Mouse (Mus musculus): Measurements from ENCODE around the gene Sh3rf3. TPM values are rescaled to one million over a fixed set of nuclear protein-coding genes. Genes with fewer than 3 reads are reported as not detected.

Gene Sh3rf3
- 1 to 10 TPM; 2.6 to 3.2 TPM for total RNA-seq (2021)
- long read RNA-seq, experiment 1: 0 reads
- long read RNA-seq, experiment 2, partial matches to known transcripts: 1 of 1 reads
- long read RNA-seq, experiment 2, other reads (novel, unspliced or antisense): 0 of 1 reads

DNA sequence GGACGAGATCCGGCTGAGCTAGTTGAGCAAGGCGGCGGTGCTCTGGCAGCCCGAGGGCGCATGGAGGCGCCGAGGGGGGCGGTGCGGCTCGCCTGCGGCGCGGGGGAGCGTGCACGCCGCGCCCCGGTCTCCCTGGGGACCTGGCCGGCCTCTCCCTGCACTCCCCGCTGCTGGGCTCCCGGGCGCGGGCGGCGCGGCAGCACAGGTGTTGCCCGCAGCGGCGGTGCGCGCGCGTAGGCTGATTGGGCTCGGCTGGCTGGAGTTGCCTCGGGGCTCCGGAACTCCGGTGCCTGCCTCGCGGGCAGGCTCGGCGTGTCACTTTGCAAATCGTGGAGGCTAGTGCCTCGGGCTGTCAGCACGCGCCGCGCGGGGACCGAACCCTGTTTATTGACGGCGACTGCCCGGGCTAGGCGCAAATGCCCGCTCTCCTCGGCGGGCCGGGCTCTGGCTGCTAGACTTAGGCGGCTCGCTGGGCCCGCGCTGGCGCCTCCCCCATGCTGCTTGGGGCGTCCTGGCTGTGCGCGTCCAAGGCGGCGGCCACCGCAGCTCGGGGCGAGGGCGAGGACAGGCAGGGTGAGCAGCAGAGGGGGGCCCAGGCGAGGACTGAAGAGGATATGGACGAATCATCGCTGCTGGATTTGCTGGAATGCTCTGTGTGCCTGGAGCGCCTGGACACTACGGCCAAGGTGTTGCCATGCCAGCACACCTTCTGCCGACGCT lies at the start of gene Sh3rf3:
Gene Sh3rf3, plus strand, starts transcription at position 279 of the 720 bp plus-strand sequence.
- peak; percentile 57 for DNase-seq

DNA sequence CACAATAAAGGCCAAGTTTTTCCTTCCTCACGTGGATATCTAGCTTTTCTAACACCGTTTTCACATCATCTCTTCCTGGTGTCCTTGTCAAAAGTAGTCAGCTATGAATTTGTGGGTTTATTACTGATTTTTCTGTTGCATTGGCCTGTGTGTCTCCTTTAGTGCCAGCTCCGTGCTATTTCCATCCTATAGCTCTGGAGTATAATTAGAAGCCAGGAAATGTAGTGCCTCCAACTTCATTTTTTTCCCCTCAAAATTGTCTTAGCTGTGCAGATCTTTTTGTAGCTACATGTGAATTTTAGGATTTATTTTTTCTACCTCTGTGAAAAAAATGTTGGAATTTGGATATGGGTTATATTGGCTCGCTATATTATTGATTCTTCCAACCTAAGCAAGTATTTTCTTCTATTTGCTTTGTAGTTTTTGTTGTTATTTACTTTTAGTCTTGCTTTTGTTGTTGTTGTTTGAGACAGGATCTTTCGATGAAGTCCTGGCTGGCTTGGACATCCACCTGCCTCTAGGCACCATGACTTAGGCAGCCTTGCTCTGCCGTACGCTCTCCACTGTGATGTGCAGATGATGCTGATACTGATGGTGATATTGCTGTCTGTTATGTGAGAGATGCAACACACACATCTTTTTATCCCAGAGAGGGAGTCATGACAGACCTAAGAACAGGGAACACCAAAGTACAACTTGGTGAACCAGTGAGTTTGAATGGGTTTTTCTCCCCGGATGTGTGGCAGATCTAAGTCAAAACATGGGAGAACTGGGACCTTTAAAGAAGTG lies 24.5 kb upstream of the Sh3rf3 start:
- DNase-seq: no peak

DNA sequence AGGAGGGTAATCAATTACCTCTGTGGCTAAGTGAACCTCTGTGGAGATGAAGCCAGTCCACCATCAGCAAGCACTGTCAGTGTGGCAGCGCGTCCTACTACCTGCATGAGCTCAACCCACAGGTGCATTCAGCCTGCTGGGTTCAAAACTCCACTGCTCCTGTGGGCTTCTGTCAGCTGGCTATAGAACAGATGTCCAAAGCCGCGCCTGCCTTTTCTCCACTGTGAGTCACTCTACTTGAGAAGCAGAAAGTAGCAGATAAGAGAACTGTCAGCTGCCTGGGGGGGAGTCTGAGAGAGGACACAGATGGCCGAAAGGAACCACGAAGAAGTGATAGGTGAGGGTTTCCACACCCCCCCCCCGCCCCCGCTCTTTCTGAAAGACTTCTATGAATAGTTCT lies 15.6 kb upstream of the Sh3rf3 start:
- DNase-seq: no peak

DNA sequence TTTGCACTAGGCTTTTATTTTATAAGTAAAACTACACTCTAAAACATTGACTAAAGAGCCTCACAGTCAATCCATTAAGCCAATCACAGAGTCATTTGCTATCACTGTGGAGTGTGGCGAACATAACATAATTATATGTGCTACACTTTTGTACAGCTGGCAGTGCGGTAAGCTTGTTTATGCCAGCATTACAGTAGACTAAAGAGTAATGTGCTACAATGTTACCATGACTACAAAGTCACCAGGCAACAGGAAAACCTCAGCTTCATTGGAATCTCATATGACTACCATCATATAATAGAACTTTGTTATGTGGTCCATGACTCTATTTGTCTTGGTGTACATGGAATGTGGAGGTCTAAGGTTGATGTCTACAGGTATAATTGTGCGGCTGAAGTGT lies 15.0 kb upstream of the Sh3rf3 start:
- DNase-seq: no peak

GRCm38 (mm10) chr10:58800996-58801433 lies 12.1 kb upstream of the Sh3rf3 start:
- DNase-seq: no peak

- DNase-seq: no peak
Measured at GRCm38 (mm10) chr10:58802391-58802790, 10.8 kb upstream of the Sh3rf3 start.

DNA sequence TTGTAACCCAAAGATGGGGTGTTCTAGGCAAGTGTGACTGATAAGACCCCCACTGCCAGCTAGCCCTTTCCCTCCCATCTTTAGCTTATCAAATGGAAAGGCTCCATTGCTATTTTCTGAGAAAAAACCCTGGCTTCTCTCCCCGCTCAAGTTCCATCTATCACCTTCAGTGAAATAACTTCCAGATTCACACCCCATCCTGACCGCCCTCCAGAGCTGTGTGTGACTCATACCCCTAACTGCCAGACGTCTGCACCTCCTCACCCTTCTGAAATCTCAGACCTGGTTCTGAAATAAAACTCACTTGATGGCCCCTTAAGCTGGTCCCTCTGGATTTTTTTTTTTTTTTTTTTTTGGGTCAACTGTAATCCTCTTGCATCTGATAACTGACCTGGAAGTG lies 5.2 kb upstream of the Sh3rf3 start:
- no peak for DNase-seq

- DNase-seq: no peak
Measured at GRCm38 (mm10) chr10:58810181-58810580, 3.0 kb upstream of the Sh3rf3 start.

DNA sequence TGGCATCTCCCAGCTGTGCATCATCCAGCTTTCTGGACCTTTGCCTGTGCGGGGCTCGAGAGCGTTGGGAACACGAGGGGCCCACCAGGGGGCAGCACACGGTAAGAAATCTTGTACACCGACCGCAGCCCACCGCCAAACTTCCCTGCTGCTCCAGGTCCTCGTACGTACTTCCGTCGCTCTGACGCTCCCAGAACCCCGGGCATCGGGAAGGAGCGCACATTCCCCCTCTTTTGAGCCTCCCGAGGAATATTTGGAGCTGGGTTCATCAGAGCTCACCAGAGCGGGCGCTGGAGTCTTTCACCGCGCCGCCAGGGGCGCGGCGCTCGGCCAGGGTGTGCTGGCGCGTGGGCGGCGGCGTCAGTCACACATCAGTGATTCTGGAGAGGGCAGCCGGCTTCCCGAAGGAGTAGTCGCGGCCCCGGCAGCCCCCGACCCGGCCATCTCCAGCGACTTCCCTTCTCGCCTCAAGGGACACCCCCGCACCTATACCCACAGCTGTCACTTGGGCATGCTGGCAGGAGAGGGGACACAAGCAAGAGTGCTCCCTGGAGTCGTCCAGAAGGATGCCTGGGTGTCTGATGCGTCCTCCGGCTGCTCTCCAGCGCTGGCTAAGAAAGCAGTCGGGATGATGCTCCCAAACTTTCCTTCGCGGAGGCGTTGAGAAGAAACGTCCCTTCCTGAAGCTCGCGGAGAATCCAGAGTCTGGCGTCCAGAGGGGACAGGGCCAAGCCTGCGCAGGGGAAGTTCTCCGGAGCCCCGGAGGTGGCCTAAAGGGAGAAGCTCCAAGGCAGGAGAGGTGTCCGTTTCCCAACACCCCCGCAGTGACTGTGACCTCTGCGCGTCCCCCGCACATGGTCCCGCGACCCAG lies 714 bp upstream of the Sh3rf3 start:
- peak; percentile 94 for DNase-seq

- peak; percentile 25 for DNase-seq
Measured at GRCm38 (mm10) chr10:58813801-58814191, 637 bp downstream of the Sh3rf3 start.

- DNase-seq: no peak
Measured at GRCm38 (mm10) chr10:58814486-58814885, 1.3 kb downstream of the Sh3rf3 start.

- DNase-seq: no peak
Measured at GRCm38 (mm10) chr10:58824016-58824568, 10.9 kb downstream of the Sh3rf3 start.

GRCm38 (mm10) chr10:58829251-58830111 lies 16.3 kb downstream of the Sh3rf3 start:
- DNase-seq: no peak

GRCm38 (mm10) chr10:58833146-58833545 lies 20.0 kb downstream of the Sh3rf3 start:
- no peak for DNase-seq

GRCm38 (mm10) chr10:58833741-58834178 lies 20.6 kb downstream of the Sh3rf3 start:
- no peak for DNase-seq

DNA sequence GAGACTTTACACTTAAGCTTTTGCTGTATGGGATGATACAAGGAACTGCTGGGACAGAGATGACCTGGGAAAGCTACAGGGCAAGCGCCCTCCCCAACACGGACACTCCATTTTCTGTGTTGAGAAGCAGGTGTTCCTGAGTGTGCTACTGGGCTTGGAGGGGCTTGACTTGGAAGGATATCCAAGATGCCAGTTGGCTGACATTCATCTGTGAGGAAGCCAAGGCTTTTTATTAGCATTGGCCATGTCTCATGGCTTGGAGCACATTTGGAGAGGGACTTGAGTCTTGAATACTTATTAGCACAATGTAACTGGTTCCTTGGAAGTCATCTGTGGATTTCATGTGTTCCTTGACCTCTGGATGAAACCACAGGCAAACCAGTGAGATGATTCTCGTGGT lies 23.2 kb downstream of the Sh3rf3 start:
- DNase-seq: no peak

- no peak for DNase-seq
Measured at GRCm38 (mm10) chr10:58837504-58837903, 24.3 kb downstream of the Sh3rf3 start.

DNA sequence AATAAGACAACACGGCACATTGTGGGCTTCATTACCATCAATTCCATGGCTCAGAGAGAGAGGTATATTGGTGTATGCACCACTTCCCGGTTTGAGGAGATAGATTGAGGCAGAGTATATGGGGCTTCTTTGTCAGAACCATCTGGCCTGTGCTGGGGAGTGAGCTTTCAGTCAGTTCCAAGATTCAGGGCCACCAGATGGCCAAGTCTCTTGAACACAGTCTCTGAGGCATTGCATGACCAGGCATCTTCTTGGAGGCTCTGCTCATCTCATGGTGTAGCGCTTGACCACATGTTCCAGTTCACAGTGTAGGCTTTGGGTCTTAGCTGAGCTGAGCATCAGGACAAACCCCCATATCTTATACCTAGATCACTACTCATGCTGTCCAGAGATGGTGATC lies 28.8 kb downstream of the Sh3rf3 start:
- DNase-seq: no peak

GRCm38 (mm10) chr10:58843100-58843499 lies 29.9 kb downstream of the Sh3rf3 start:
- no peak for DNase-seq

- DNase-seq: no peak
Measured at GRCm38 (mm10) chr10:58848127-58848526, 35.0 kb downstream of the Sh3rf3 start.

- DNase-seq: no peak
Measured at GRCm38 (mm10) chr10:58848536-58848935, 35.4 kb downstream of the Sh3rf3 start.
